Comparison of ENCODE assay signal across 9 mouse cellular contexts in genomic region chr10:122911668-122912067, GRCm38 (mm10).
DNase-seq lines count a peak whose midpoint lies in the region; ATAC-seq and TF ChIP-seq lines count a peak whose summit lies in the region.
"Had no signal": no experiment of that assay in that cellular context is flagged by ENCODE, and none has a peak within 500 bp of the region (broad histone marks: within the 10 kb centered on the region; RNA-seq: fewer than 3 reads in every experiment).

No protein-coding gene starts in this region.

- TF ChIP-seq CTCF in left cerebral cortex, adult 2 months (IDR thresholded peaks at IDR 0.05): no peak

- no peaks in the 10 kb centered on the region for H3K36me3 ChIP-seq in embryonic facial prominence, embryonic 13.5 days
- no peaks in the 10 kb centered on the region for H3K36me3 ChIP-seq in hindbrain, embryonic 12.5 days
- 0 out of 2 replicates have a peak, but pooled peaks cover 6% of the 10 kb centered on the region for H3K36me3 ChIP-seq in neural tube, embryonic 15.5 days

- peak overlapping the region; percentile 51 for H3K4me2 ChIP-seq in embryonic facial prominence, embryonic 13.5 days
- no peak overlapping the region for H3K4me2 ChIP-seq in hindbrain, embryonic 12.5 days (replicated peaks)
- H3K4me2 ChIP-seq in neural tube, embryonic 15.5 days: 0 out of 2 replicates have a peak overlapping the region, but pooled peaks have one; percentile 9

- H3K27ac ChIP-seq in left cerebral cortex, adult 2 months: peak overlapping the region; percentile 61
- H3K27ac ChIP-seq in embryonic facial prominence, embryonic 13.5 days: peak overlapping the region; percentile 100
- peak overlapping the region; percentile 90 for H3K27ac ChIP-seq in hindbrain, embryonic 12.5 days
- peak overlapping the region; percentile 84 for H3K27ac ChIP-seq in neural tube, embryonic 15.5 days (replicated peaks)

- 30% methylated on average over 8 of the region's 8 CpGs for WGBS in embryonic facial prominence, embryonic 13.5 days
- WGBS in hindbrain, embryonic 12.5 days: 55% methylated on average over 8 of the region's 8 CpGs
- WGBS in neural tube, embryonic 15.5 days: 60% methylated on average over 8 of the region's 8 CpGs

- peak; percentile 72 for ATAC-seq in embryonic facial prominence, embryonic 13.5 days (ENCODE audit: insufficient number of reproducible peaks, insufficient read depth, low FRiP score, low TSS enrichment, low read depth)
- peak; percentile 36; the same call in 1 of the 2 replicates for ATAC-seq in hindbrain, embryonic 12.5 days (ENCODE audit: low FRiP score)
- no peak for ATAC-seq in neural tube, embryonic 15.5 days (ENCODE audit: low FRiP score)

- H3K4me1 ChIP-seq in embryonic facial prominence, embryonic 13.5 days: peaks cover 61% of the 10 kb centered on the region
- peaks cover 28% of the 10 kb centered on the region for H3K4me1 ChIP-seq in hindbrain, embryonic 12.5 days
- H3K4me1 ChIP-seq in neural tube, embryonic 15.5 days: peaks cover 31% of the 10 kb centered on the region

- H3K27me3 ChIP-seq in embryonic facial prominence, embryonic 13.5 days: no peaks in the 10 kb centered on the region
- H3K27me3 ChIP-seq in hindbrain, embryonic 12.5 days: no peaks in the 10 kb centered on the region
- H3K27me3 ChIP-seq in neural tube, embryonic 15.5 days (replicated peaks): no peaks in the 10 kb centered on the region

- H3K9me3 ChIP-seq in embryonic facial prominence, embryonic 13.5 days: no peaks in the 10 kb centered on the region
- no peaks in the 10 kb centered on the region for H3K9me3 ChIP-seq in hindbrain, embryonic 12.5 days (replicated peaks)
- no peaks in the 10 kb centered on the region for H3K9me3 ChIP-seq in neural tube, embryonic 15.5 days (replicated peaks)

- DNase-seq in left cerebral cortex, adult 2 months (ENCODE audit: extremely low spot score in 1 of 2, low spot score in 2 of 2): no peak
- DNase-seq in left cerebral cortex, adult 11 months (ENCODE audit: low spot score): no peak
- no peak for DNase-seq in adrenal gland, postnatal 4 days (ENCODE audit: low spot score in 2 of 2)
- no peak for DNase-seq in testis, postnatal 14 days (ENCODE audit: low spot score)
- DNase-seq: cerebellum, adult 18-20 months; gastrocnemius, postnatal 10 days had no signal

- intact Hi-C loops in left cerebral cortex, adult 2 months (cut with DNase I): loop anchor here (5.0 kb wide), 2 partner anchors 76 to 104 kb away; no protein-coding TSS in a partner anchor

- no peak overlapping the region; the same call in 1 of the 2 replicates for H3K4me3 ChIP-seq in left cerebral cortex, adult 2 months
- H3K4me3 ChIP-seq in embryonic facial prominence, embryonic 13.5 days: peak overlapping the region; percentile 16
- H3K4me3 ChIP-seq in hindbrain, embryonic 12.5 days: no peak overlapping the region
- no peak overlapping the region for H3K4me3 ChIP-seq in neural tube, embryonic 15.5 days (replicated peaks)

- peak overlapping the region; percentile 59 for H3K9ac ChIP-seq in embryonic facial prominence, embryonic 13.5 days
- no peak overlapping the region for H3K9ac ChIP-seq in hindbrain, embryonic 12.5 days
- H3K9ac ChIP-seq in neural tube, embryonic 15.5 days (replicated peaks): no peak overlapping the region
